Mouse (Mus musculus) heart, postnatal 14 days (tissue): ENCODE data around the gene Ppp4c. TPM values are rescaled to one million over a fixed set of nuclear protein-coding genes. Genes with fewer than 3 reads are reported as not detected.
A peak's percentile ranks its signal among the peaks of the same experiment; 100 is the strongest.

Experiments used
- DNase-seq, 2 experiments: peaks; one replicate each; pipeline ENCODE4 v3.0.0; 2021 to 2022
- intact Hi-C: fragments of 180-260 bp; cut with DNase I; formaldehyde crosslinking; loops from one replicate; pipeline ENCODE4 v1.15.1; 2025
- long read RNA-seq, 2 experiments: library from polyadenylated mRNA; stranded (forward); transcript quantifications; one replicate each; pipeline ENCODE4 v2.0.0; 2021
- total RNA-seq, 2 experiments: library from RNA; stranded (reverse); gene quantifications; 2 replicates each; pipeline ENCODE4 v1.2.3; 2021

Gene Ppp4c
- 10 to 100 TPM; 38.8 to 49.6 TPM for total RNA-seq
- long read RNA-seq, experiment 1, transcript Ppp4c-201 (9 exons, 1,359 nt), result major isoform, 67 of 90 reads
- long read RNA-seq, experiment 1, transcript Ppp4c-211 (8 exons, 1,400 nt), result minor isoform, 17 of 90 reads
- long read RNA-seq, experiment 1, partial matches to known transcripts, result 1 of 90 reads
- long read RNA-seq, experiment 1, other reads (novel, unspliced or antisense), result 5 of 90 reads
- long read RNA-seq, experiment 2, transcript Ppp4c-201 (9 exons, 1,359 nt), result major isoform, 40 of 59 reads
- long read RNA-seq, experiment 2, transcript Ppp4c-211 (8 exons, 1,400 nt), result minor isoform, 9 of 59 reads
- long read RNA-seq, experiment 2, partial matches to known transcripts, result 0 of 59 reads
- long read RNA-seq, experiment 2, other reads (novel, unspliced or antisense), result 10 of 59 reads

GRCm38 (mm10) chr7:126791851-126792720 is at the start of gene Ppp4c:
Ppp4c (minus strand) TSS chr7:126792496.
- intact Hi-C loops, result loop anchor here (10.0 kb wide), 2 partner anchors 553 to 683 kb away; partner anchors contain the start of genes Fbrs and Zfp768
- peak; percentile 97 to 98 for DNase-seq

GRCm38 (mm10) chr7:126833294-126833693 is 41.0 kb upstream of the Ppp4c start:
- no peak for DNase-seq
- intact Hi-C loops, result loop anchor here (2.0 kb wide), 1 partner anchor 272 kb away; no protein-coding TSS in a partner anchor

- intact Hi-C loops, result loop anchor here (2.0 kb wide), 1 partner anchor 273 kb away; no protein-coding TSS in a partner anchor
- peak; percentile 73 to 83 for DNase-seq
Measured at GRCm38 (mm10) chr7:126832036-126832598, 39.8 kb upstream of the Ppp4c start.

- DNase-seq, result no peak
- intact Hi-C loops, result no loop called here
Measured at GRCm38 (mm10) chr7:126831539-126831938, 39.2 kb upstream of the Ppp4c start, which contains the start of gene 4930451I11Rik. 4930451I11Rik (minus strand) TSS chr7:126831639.

GRCm38 (mm10) chr7:126825952-126826351 is 33.7 kb upstream of the Ppp4c start:
- intact Hi-C loops, result loop anchor here (5.0 kb wide), 1 partner anchor 121 kb away; the partner anchor contains the start of gene Asphd1
- DNase-seq, result no peak

GRCm38 (mm10) chr7:126825403-126825802 is 33.1 kb upstream of the Ppp4c start:
- intact Hi-C loops, result loop anchor here (5.0 kb wide), 1 partner anchor 122 kb away; the partner anchor contains the start of gene Asphd1
- DNase-seq, result peak in 1 of 2 experiments; percentile 52

- intact Hi-C loops, result no loop called here
- no peak for DNase-seq
Measured at GRCm38 (mm10) chr7:126823940-126824339, 31.6 kb upstream of the Ppp4c start.

- intact Hi-C loops, result no loop called here
- no peak for DNase-seq
Measured at GRCm38 (mm10) chr7:126823202-126823711, 31.0 kb upstream of the Ppp4c start.

- intact Hi-C loops, result loop anchor here (1.0 kb wide), 1 partner anchor 141 kb away; no protein-coding TSS in a partner anchor
- DNase-seq, result peak in 1 of 2 experiments; percentile 25
Measured at GRCm38 (mm10) chr7:126822741-126823140, 30.4 kb upstream of the Ppp4c start.

GRCm38 (mm10) chr7:126821835-126822511 is 29.7 kb upstream of the Ppp4c start:
- intact Hi-C loops, result loop anchor here (1.0 kb wide), 1 partner anchor 141 kb away; no protein-coding TSS in a partner anchor
- peak; percentile 82 to 90 for DNase-seq

- no peak for DNase-seq
- intact Hi-C loops, result no loop called here
Measured at GRCm38 (mm10) chr7:126818818-126819217, 26.5 kb upstream of the Ppp4c start.

- DNase-seq, result no peak
- intact Hi-C loops, result no loop called here
Measured at GRCm38 (mm10) chr7:126817595-126817994, 25.3 kb upstream of the Ppp4c start.

GRCm38 (mm10) chr7:126816494-126816893 is 24.2 kb upstream of the Ppp4c start:
- no peak for DNase-seq
- intact Hi-C loops, result no loop called here

- DNase-seq, result no peak
- intact Hi-C loops, result no loop called here
Measured at GRCm38 (mm10) chr7:126815726-126816222, 23.5 kb upstream of the Ppp4c start.

- DNase-seq, result no peak
- intact Hi-C loops, result no loop called here
Measured at GRCm38 (mm10) chr7:126809723-126810369, 17.6 kb upstream of the Ppp4c start.

GRCm38 (mm10) chr7:126808703-126809455 is 16.6 kb upstream of the Ppp4c start:
- intact Hi-C loops, result no loop called here

GRCm38 (mm10) chr7:126807405-126807804 is 15.1 kb upstream of the Ppp4c start:
- intact Hi-C loops, result no loop called here

More at GRCm38 (mm10) chr7:126808703-126809455, 16.6 kb upstream of the Ppp4c start:
- peak; percentile 85 to 90 for DNase-seq

GRCm38 (mm10) chr7:126806956-126807355 is 14.7 kb upstream of the Ppp4c start:
- intact Hi-C loops, result no loop called here

More at GRCm38 (mm10) chr7:126807405-126807804, 15.1 kb upstream of the Ppp4c start:
- DNase-seq, result no peak

More at GRCm38 (mm10) chr7:126806956-126807355, 14.7 kb upstream of the Ppp4c start:
- no peak for DNase-seq
